Mouse (Mus musculus): ENCODE results near the gene Arhgef26. TPM values are rescaled to one million over a fixed set of nuclear protein-coding genes. Genes with fewer than 3 reads are reported as not detected.

Gene Arhgef26
- polyA plus RNA-seq, 1 experiment from 2014 or later: 19.6 TPM

- Histone ChIP-seq H3K27ac (ENCODE audit: low read length) (peak overlapping the region; percentile 59; the same call in 1 of the 2 replicates), H3K9ac (ENCODE audit: low read length) (no peak overlapping the region), H3K4me2 (ENCODE audit: low read depth, low read length) (no peak overlapping the region), H3K36me3 (ENCODE audit: control insufficient read depth, insufficient read depth, low read length) (no peaks in the 10 kb centered on the region), H3K4me1 (replicated peaks; ENCODE audit: control insufficient read depth, insufficient read depth, low read length) (0 out of 2 replicates have a peak, but pooled peaks cover 9% of the 10 kb centered on the region), H3K4me3 (ENCODE audit: low read length) (no peak overlapping the region), H3K27me3 (ENCODE audit: control insufficient read depth, insufficient read depth, low read depth, low read length) (no peaks in the 10 kb centered on the region), H3K9me3 (ENCODE audit: control insufficient read depth, low read length) (no peaks in the 10 kb centered on the region)
- WGBS: 61% methylated on average over 6 of the region's 6 CpGs
- ATAC-seq (ENCODE audit: low read depth): peak; percentile 85
These were observed 36.7 kb downstream of the Arhgef26 start for GRCm38 (mm10) chr3:62374831-62375230.

GRCm38 (mm10) chr3:62376719-62377118, 38.6 kb downstream of the Arhgef26 start:
- Histone ChIP-seq H3K4me2 (ENCODE audit: low read depth, low read length) (no peak overlapping the region), H3K36me3 (ENCODE audit: control insufficient read depth, insufficient read depth, low read length) (no peaks in the 10 kb centered on the region), H3K4me3 (ENCODE audit: low read length) (no peak overlapping the region), H3K9me3 (ENCODE audit: control insufficient read depth, low read length) (no peaks in the 10 kb centered on the region), H3K27me3 (ENCODE audit: control insufficient read depth, insufficient read depth, low read depth, low read length) (no peaks in the 10 kb centered on the region), H3K4me1 (replicated peaks; ENCODE audit: control insufficient read depth, insufficient read depth, low read length) (0 out of 2 replicates have a peak, but pooled peaks cover 9% of the 10 kb centered on the region), H3K27ac (ENCODE audit: low read length) (no peak overlapping the region), H3K9ac (ENCODE audit: low read length) (no peak overlapping the region)
- WGBS: 81% methylated on average over 2 of the region's 2 CpGs
- no peak for ATAC-seq (ENCODE audit: low read depth)

- H3K9ac ChIP-seq (ENCODE audit: low read length): no peak overlapping the region
- no peaks in the 10 kb centered on the region for H3K36me3 ChIP-seq (ENCODE audit: control insufficient read depth, insufficient read depth, low read length)
- H3K4me1 ChIP-seq (replicated peaks; ENCODE audit: control insufficient read depth, insufficient read depth, low read length): no peaks in the 10 kb centered on the region
- H3K4me3 ChIP-seq (ENCODE audit: low read length): no peak overlapping the region
- H3K4me2 ChIP-seq (ENCODE audit: low read depth, low read length): no peak overlapping the region
- no peaks in the 10 kb centered on the region for H3K27me3 ChIP-seq (ENCODE audit: control insufficient read depth, insufficient read depth, low read depth, low read length)
- H3K27ac ChIP-seq (ENCODE audit: low read length): peak overlapping the region; percentile 27; the same call in 1 of the 2 replicates
- ATAC-seq (ENCODE audit: low read depth): peak; percentile 61; the same call in 1 of the 2 replicates
- H3K9me3 ChIP-seq (ENCODE audit: control insufficient read depth, low read length): no peaks in the 10 kb centered on the region
- WGBS: 21% methylated on average over 5 of the region's 5 CpGs
These were observed 41.8 kb downstream of the Arhgef26 start for GRCm38 (mm10) chr3:62379946-62380345.

GRCm38 (mm10) chr3:62380420-62380819, 42.3 kb downstream of the Arhgef26 start:
- Histone ChIP-seq H3K9me3 (ENCODE audit: control insufficient read depth, low read length) (no peaks in the 10 kb centered on the region), H3K4me2 (ENCODE audit: low read depth, low read length) (no peak overlapping the region), H3K27ac (ENCODE audit: low read length) (peak overlapping the region; percentile 9; the same call in 1 of the 2 replicates), H3K9ac (ENCODE audit: low read length) (no peak overlapping the region), H3K36me3 (ENCODE audit: control insufficient read depth, insufficient read depth, low read length) (no peaks in the 10 kb centered on the region), H3K27me3 (ENCODE audit: control insufficient read depth, insufficient read depth, low read depth, low read length) (no peaks in the 10 kb centered on the region), H3K4me1 (replicated peaks; ENCODE audit: control insufficient read depth, insufficient read depth, low read length) (no peaks in the 10 kb centered on the region), H3K4me3 (ENCODE audit: low read length) (no peak overlapping the region)
- 70% methylated on average over 3 of the region's 3 CpGs for WGBS
- ATAC-seq (ENCODE audit: low read depth): no peak

- no peak overlapping the region for H3K9ac ChIP-seq (ENCODE audit: low read length)
- H3K9me3 ChIP-seq (ENCODE audit: control insufficient read depth, low read length): no peaks in the 10 kb centered on the region
- WGBS: 50% methylated on average over 1 of the region's 1 CpGs
- no peaks in the 10 kb centered on the region for H3K27me3 ChIP-seq (ENCODE audit: control insufficient read depth, insufficient read depth, low read depth, low read length)
- H3K4me3 ChIP-seq (ENCODE audit: low read length): no peak overlapping the region
- H3K4me2 ChIP-seq (ENCODE audit: low read depth, low read length): no peak overlapping the region
- H3K36me3 ChIP-seq (ENCODE audit: control insufficient read depth, insufficient read depth, low read length): no peaks in the 10 kb centered on the region
- no peak overlapping the region for H3K27ac ChIP-seq (ENCODE audit: low read length)
- no peak for ATAC-seq (ENCODE audit: low read depth)
- H3K4me1 ChIP-seq (replicated peaks; ENCODE audit: control insufficient read depth, insufficient read depth, low read length): no peaks in the 10 kb centered on the region
These were observed 44.7 kb downstream of the Arhgef26 start for GRCm38 (mm10) chr3:62382853-62383252.

- no peak overlapping the region for H3K4me2 ChIP-seq (ENCODE audit: low read depth, low read length)
- no peak overlapping the region for H3K9ac ChIP-seq (ENCODE audit: low read length)
- H3K9me3 ChIP-seq (ENCODE audit: control insufficient read depth, low read length): no peaks in the 10 kb centered on the region
- peak; percentile 78 for ATAC-seq (ENCODE audit: low read depth)
- peaks cover 12% of the 10 kb centered on the region for H3K4me1 ChIP-seq (replicated peaks; ENCODE audit: control insufficient read depth, insufficient read depth, low read length)
- no peak overlapping the region for H3K4me3 ChIP-seq (ENCODE audit: low read length)
- peak overlapping the region; percentile 51 for H3K27ac ChIP-seq (ENCODE audit: low read length)
- H3K27me3 ChIP-seq (ENCODE audit: control insufficient read depth, insufficient read depth, low read depth, low read length): no peaks in the 10 kb centered on the region
- H3K36me3 ChIP-seq (ENCODE audit: control insufficient read depth, insufficient read depth, low read length): no peaks in the 10 kb centered on the region
These were observed 54.5 kb downstream of the Arhgef26 start for GRCm38 (mm10) chr3:62392636-62393035.

GRCm38 (mm10) chr3:62394284-62394683, 56.1 kb downstream of the Arhgef26 start:
- 45% methylated on average over 7 of the region's 7 CpGs for WGBS
- ATAC-seq (ENCODE audit: low read depth): peak; percentile 40; the same call in 1 of the 2 replicates
- Histone ChIP-seq H3K9ac (ENCODE audit: low read length) (no peak overlapping the region), H3K4me1 (replicated peaks; ENCODE audit: control insufficient read depth, insufficient read depth, low read length) (peaks cover 12% of the 10 kb centered on the region), H3K4me3 (ENCODE audit: low read length) (no peak overlapping the region), H3K27me3 (ENCODE audit: control insufficient read depth, insufficient read depth, low read depth, low read length) (no peaks in the 10 kb centered on the region), H3K9me3 (ENCODE audit: control insufficient read depth, low read length) (no peaks in the 10 kb centered on the region), H3K36me3 (ENCODE audit: control insufficient read depth, insufficient read depth, low read length) (no peaks in the 10 kb centered on the region), H3K27ac (ENCODE audit: low read length) (0 out of 2 replicates have a peak overlapping the region, but pooled peaks have one; percentile 5), H3K4me2 (ENCODE audit: low read depth, low read length) (no peak overlapping the region)

- Histone ChIP-seq H3K9ac (ENCODE audit: low read length) (no peak overlapping the region), H3K36me3 (ENCODE audit: control insufficient read depth, insufficient read depth, low read length) (no peaks in the 10 kb centered on the region), H3K4me2 (ENCODE audit: low read depth, low read length) (no peak overlapping the region), H3K27ac (ENCODE audit: low read length) (no peak overlapping the region), H3K27me3 (ENCODE audit: control insufficient read depth, insufficient read depth, low read depth, low read length) (no peaks in the 10 kb centered on the region), H3K4me3 (ENCODE audit: low read length) (no peak overlapping the region), H3K4me1 (replicated peaks; ENCODE audit: control insufficient read depth, insufficient read depth, low read length) (peaks cover 15% of the 10 kb centered on the region), H3K9me3 (ENCODE audit: control insufficient read depth, low read length) (no peaks in the 10 kb centered on the region)
- no peak for ATAC-seq (ENCODE audit: low read depth)
- WGBS: 56% methylated on average over 5 of the region's 5 CpGs
These were observed 57.2 kb downstream of the Arhgef26 start for GRCm38 (mm10) chr3:62395368-62395767.

- Histone ChIP-seq H3K27ac (ENCODE audit: low read length) (no peak overlapping the region), H3K36me3 (ENCODE audit: control insufficient read depth, insufficient read depth, low read length) (no peaks in the 10 kb centered on the region), H3K4me1 (replicated peaks; ENCODE audit: control insufficient read depth, insufficient read depth, low read length) (peaks cover 15% of the 10 kb centered on the region), H3K9me3 (ENCODE audit: control insufficient read depth, low read length) (no peaks in the 10 kb centered on the region), H3K9ac (ENCODE audit: low read length) (no peak overlapping the region), H3K4me3 (ENCODE audit: low read length) (no peak overlapping the region), H3K27me3 (ENCODE audit: control insufficient read depth, insufficient read depth, low read depth, low read length) (no peaks in the 10 kb centered on the region), H3K4me2 (ENCODE audit: low read depth, low read length) (no peak overlapping the region)
- no peak for ATAC-seq (ENCODE audit: low read depth)
- WGBS: 59% methylated on average over 5 of the region's 5 CpGs
These were observed 58.0 kb downstream of the Arhgef26 start for GRCm38 (mm10) chr3:62396109-62396508.

- Histone ChIP-seq H3K27ac (ENCODE audit: low read length) (no peak overlapping the region), H3K4me1 (replicated peaks; ENCODE audit: control insufficient read depth, insufficient read depth, low read length) (peaks cover 11% of the 10 kb centered on the region), H3K9me3 (ENCODE audit: control insufficient read depth, low read length) (no peaks in the 10 kb centered on the region), H3K9ac (ENCODE audit: low read length) (no peak overlapping the region), H3K27me3 (ENCODE audit: control insufficient read depth, insufficient read depth, low read depth, low read length) (no peaks in the 10 kb centered on the region), H3K4me2 (ENCODE audit: low read depth, low read length) (no peak overlapping the region), H3K4me3 (ENCODE audit: low read length) (no peak overlapping the region), H3K36me3 (ENCODE audit: control insufficient read depth, insufficient read depth, low read length) (no peaks in the 10 kb centered on the region)
- no peak for ATAC-seq (ENCODE audit: low read depth)
These were observed 60.0 kb downstream of the Arhgef26 start for GRCm38 (mm10) chr3:62398094-62398493.

All from lung, embryonic 16.5 days (tissue).